Mouse (Mus musculus) forebrain, embryonic 12.5 days (tissue): ENCODE data around the gene H60c. TPM values are rescaled to one million over a fixed set of nuclear protein-coding genes. Genes with fewer than 3 reads are reported as not detected.
"Not testable (repeated sequence)": the region's sequence is repeated elsewhere in the genome, so short reads cannot be mapped to it uniquely, and the experiment has no call there.

Experiments used
- ATAC-seq: fragments of 200-750 bp; cut with Nextera tagmentation; 2 replicates; pipeline ENCODE4 v1.8.0; 2017; ENCODE audit warnings: moderate TSS enrichment; ENCODE audit not compliant: low FRiP score
- H3K27ac ChIP-seq: fragments of 300-500 bp; sonication (generic); 2 replicates; pipeline ENCODE4 v1.5.1; 2016; ENCODE audit warnings: mild to moderate bottlenecking
- H3K27me3 ChIP-seq: fragments of 300-500 bp; sonication (generic); 2 replicates; pipeline ENCODE4 v1.6.1; 2016; ENCODE audit warnings: mild to moderate bottlenecking
- H3K36me3 ChIP-seq: fragments of 300-500 bp; sonication (generic); replicated peaks from 2 replicates; pipeline ENCODE4 v1.6.1; 2016; ENCODE audit warnings: mild to moderate bottlenecking
- H3K4me1 ChIP-seq: fragments of 300-500 bp; sonication (generic); 2 replicates; pipeline ENCODE4 v1.6.1; 2016
- H3K4me2 ChIP-seq: fragments of 300-500 bp; sonication (generic); 2 replicates; pipeline ENCODE4 v1.6.1; 2016; ENCODE audit warnings: mild to moderate bottlenecking, moderate library complexity
- H3K4me3 ChIP-seq: fragments of 300-500 bp; sonication (generic); replicated peaks from 2 replicates; pipeline ENCODE4 v1.5.1; 2016; ENCODE audit warnings: mild to moderate bottlenecking
- H3K9ac ChIP-seq: fragments of 300-500 bp; sonication (generic); 2 replicates; pipeline ENCODE4 v1.6.1; 2016; ENCODE audit warnings: mild to moderate bottlenecking
- H3K9me3 ChIP-seq: fragments of 300-500 bp; sonication (generic); 2 replicates; pipeline ENCODE4 v1.6.1; 2016
- WGBS: fragments of 180-500 bp; shearing (Covaris S2); methylation state at CpG from one replicate; pipeline ENCODE4 v1.1.7; 2016; 5-methylcytosine and 5-hydroxymethylcytosine counted together
- polyA plus RNA-seq: library from polyadenylated mRNA; unstranded; fragments of >200 nt; fragmentation: Nextera tagmentation; extraction: Ambion mirVana; gene quantifications from 2 replicates; pipeline ENCODE4 v1.2.1, GENCODE M21; 2016

Gene H60c
- not detected in 2 replicates for polyA plus RNA-seq

- 82% methylated on average over 8 of the region's 8 CpGs for WGBS
- H3K27me3 ChIP-seq, result no peaks in the 10 kb centered on the region
- no peak within 1 kb of the TSS for H3K4me2 ChIP-seq
- no peak within 1 kb of the TSS for H3K9ac ChIP-seq
- H3K4me1 ChIP-seq, result no peaks in the 10 kb centered on the region
- no peak for ATAC-seq
- no peak within 1 kb of the TSS for H3K4me3 ChIP-seq
- no peaks in the 10 kb centered on the region for H3K36me3 ChIP-seq
- H3K27ac ChIP-seq, result no peak within 1 kb of the TSS
- peaks cover 11% of the 10 kb centered on the region; the same call in 1 of the 2 replicates for H3K9me3 ChIP-seq
Measured at GRCm38 (mm10) chr10:3267671-3268070, at the start of gene H60c. Gene H60c, minus strand, starts transcription at chr10:3267771.

GRCm38 (mm10) chr10:3308821-3309206 is 41.2 kb upstream of the H60c start:
- H3K4me2 ChIP-seq, result no peak overlapping the region
- H3K36me3 ChIP-seq, result no peaks in the 10 kb centered on the region
- H3K4me1 ChIP-seq, result no peaks in the 10 kb centered on the region
- 0 out of 2 replicates have a peak, but pooled peaks cover 3% of the 10 kb centered on the region for H3K9me3 ChIP-seq
- H3K27me3 ChIP-seq, result no peaks in the 10 kb centered on the region
- ATAC-seq, result no peak
- 83% methylated on average over 1 of the region's 1 CpGs for WGBS
- H3K4me3 ChIP-seq, result no peak overlapping the region
- H3K9ac ChIP-seq, result no peak overlapping the region
- no peak overlapping the region for H3K27ac ChIP-seq

- Histone ChIP-seq H3K9ac (no peak overlapping the region), H3K27me3 (no peaks in the 10 kb centered on the region), H3K9me3 (0 out of 2 replicates have a peak, but pooled peaks cover 3% of the 10 kb centered on the region), H3K4me2 (no peak overlapping the region), H3K4me1 (no peaks in the 10 kb centered on the region), H3K27ac (no peak overlapping the region), H3K4me3 (no peak overlapping the region), H3K36me3 (no peaks in the 10 kb centered on the region)
- WGBS, result 88% methylated on average over 4 of the region's 4 CpGs
- no peak for ATAC-seq
Measured at GRCm38 (mm10) chr10:3308180-3308820, 40.7 kb upstream of the H60c start.

- 0 out of 2 replicates have a peak, but pooled peaks cover 3% of the 10 kb centered on the region for H3K9me3 ChIP-seq
- H3K27ac ChIP-seq, result no peak overlapping the region
- WGBS, result 84% methylated on average over 2 of the region's 2 CpGs
- no peak overlapping the region for H3K9ac ChIP-seq
- no peak for ATAC-seq
- no peaks in the 10 kb centered on the region for H3K4me1 ChIP-seq
- no peaks in the 10 kb centered on the region for H3K36me3 ChIP-seq
- H3K27me3 ChIP-seq, result no peaks in the 10 kb centered on the region
- H3K4me2 ChIP-seq, result no peak overlapping the region
- H3K4me3 ChIP-seq, result no peak overlapping the region
Measured at GRCm38 (mm10) chr10:3307752-3308151, 40.2 kb upstream of the H60c start.

- no peaks in the 10 kb centered on the region for H3K4me1 ChIP-seq
- H3K27ac ChIP-seq, result no peak overlapping the region
- WGBS, result 41% methylated on average over 2 of the region's 2 CpGs
- H3K9me3 ChIP-seq, result no peaks in the 10 kb centered on the region
- H3K27me3 ChIP-seq, result no peaks in the 10 kb centered on the region
- H3K36me3 ChIP-seq, result no peaks in the 10 kb centered on the region
- ATAC-seq, result no peak
- H3K4me2 ChIP-seq, result no peak overlapping the region
- H3K9ac ChIP-seq, result no peak overlapping the region
- H3K4me3 ChIP-seq, result no peak overlapping the region
Measured at GRCm38 (mm10) chr10:3293969-3294368, 26.4 kb upstream of the H60c start.

- H3K9me3 ChIP-seq, result no peaks in the 10 kb centered on the region
- H3K4me2 ChIP-seq, result no peak overlapping the region
- no peak overlapping the region for H3K27ac ChIP-seq
- no peak for ATAC-seq
- H3K9ac ChIP-seq, result no peak overlapping the region
- no peak overlapping the region for H3K4me3 ChIP-seq
- WGBS, result 94% methylated on average over 2 of the region's 2 CpGs
- H3K27me3 ChIP-seq, result no peaks in the 10 kb centered on the region
- H3K36me3 ChIP-seq, result no peaks in the 10 kb centered on the region
- H3K4me1 ChIP-seq, result no peaks in the 10 kb centered on the region
Measured at GRCm38 (mm10) chr10:3281047-3281446, 13.5 kb upstream of the H60c start.

- H3K4me1 ChIP-seq, result no peaks in the 10 kb centered on the region
- no peaks in the 10 kb centered on the region for H3K27me3 ChIP-seq
- H3K36me3 ChIP-seq, result no peaks in the 10 kb centered on the region
- no peak overlapping the region for H3K9ac ChIP-seq
- no peak overlapping the region for H3K4me2 ChIP-seq
- H3K4me3 ChIP-seq, result no peak overlapping the region
- no peaks in the 10 kb centered on the region for H3K9me3 ChIP-seq
- WGBS, result 75% methylated on average over 3 of the region's 3 CpGs
- no peak for ATAC-seq
- H3K27ac ChIP-seq, result no peak overlapping the region
Measured at GRCm38 (mm10) chr10:3274065-3274464, 6.5 kb upstream of the H60c start.

GRCm38 (mm10) chr10:3271036-3271435 is 3.5 kb upstream of the H60c start:
- Histone ChIP-seq H3K9ac (no peak overlapping the region), H3K4me2 (no peak overlapping the region), H3K9me3 (peaks cover 7% of the 10 kb centered on the region; the same call in 1 of the 2 replicates), H3K4me3 (no peak overlapping the region), H3K4me1 (no peaks in the 10 kb centered on the region), H3K27me3 (no peaks in the 10 kb centered on the region), H3K36me3 (no peaks in the 10 kb centered on the region), H3K27ac (no peak overlapping the region)
- WGBS, result 79% methylated on average over 3 of the region's 4 CpGs
- ATAC-seq, result no peak

- Histone ChIP-seq H3K9ac (no peak overlapping the region), H3K36me3 (no peaks in the 10 kb centered on the region)
- 77% methylated on average over 2 of the region's 2 CpGs for WGBS
Measured at GRCm38 (mm10) chr10:3266729-3267128, 842 bp downstream of the H60c start.

GRCm38 (mm10) chr10:3262784-3263183 is 4.8 kb downstream of the H60c start:
- H3K9me3 ChIP-seq, result peaks cover 8% of the 10 kb centered on the region; the same call in 1 of the 2 replicates
- 79% methylated on average over 2 of the region's 2 CpGs for WGBS
- no peak overlapping the region for H3K9ac ChIP-seq
- no peak overlapping the region for H3K4me2 ChIP-seq
- no peaks in the 10 kb centered on the region for H3K27me3 ChIP-seq
- no peak overlapping the region for H3K27ac ChIP-seq
- ATAC-seq, result no peak
- no peaks in the 10 kb centered on the region for H3K4me1 ChIP-seq
- H3K36me3 ChIP-seq, result no peaks in the 10 kb centered on the region
- H3K4me3 ChIP-seq, result no peak overlapping the region

More at GRCm38 (mm10) chr10:3266729-3267128, 842 bp downstream of the H60c start:
- H3K27ac ChIP-seq, result no peak overlapping the region
- H3K27me3 ChIP-seq, result no peaks in the 10 kb centered on the region
- ATAC-seq, result no peak
- H3K4me3 ChIP-seq, result no peak overlapping the region
- no peak overlapping the region for H3K4me2 ChIP-seq
- H3K9me3 ChIP-seq, result peaks cover 11% of the 10 kb centered on the region; the same call in 1 of the 2 replicates
- no peaks in the 10 kb centered on the region for H3K4me1 ChIP-seq

GRCm38 (mm10) chr10:3257391-3257790 is 10.2 kb downstream of the H60c start:
- Histone ChIP-seq H3K9me3 (no peaks in the 10 kb centered on the region), H3K27me3 (no peaks in the 10 kb centered on the region), H3K4me2 (no peak overlapping the region), H3K4me3 (no peak overlapping the region), H3K36me3 (no peaks in the 10 kb centered on the region), H3K9ac (no peak overlapping the region), H3K27ac (no peak overlapping the region), H3K4me1 (no peaks in the 10 kb centered on the region)
- no peak for ATAC-seq
- 91% methylated on average over 3 of the region's 3 CpGs for WGBS

- H3K27me3 ChIP-seq, H3K9me3 ChIP-seq, H3K27ac ChIP-seq, H3K4me2 ChIP-seq, H3K36me3 ChIP-seq, H3K4me1 ChIP-seq, H3K4me3 ChIP-seq, ATAC-seq, H3K9ac ChIP-seq: not testable (repeated sequence)
- 88% methylated on average over 5 of the region's 5 CpGs for WGBS
Measured at GRCm38 (mm10) chr10:3238436-3238835, 29.1 kb downstream of the H60c start.

GRCm38 (mm10) chr10:3236638-3237270 is 30.8 kb downstream of the H60c start:
- no peak overlapping the region for H3K9ac ChIP-seq
- H3K4me3 ChIP-seq, result no peak overlapping the region
- ATAC-seq, result no peak
- H3K9me3 ChIP-seq, result 0 out of 2 replicates have a peak, but pooled peaks cover 3% of the 10 kb centered on the region
- H3K4me1 ChIP-seq, result no peaks in the 10 kb centered on the region
- no peak overlapping the region for H3K27ac ChIP-seq
- WGBS, result 65% methylated on average over 5 of the region's 5 CpGs
- no peak overlapping the region for H3K4me2 ChIP-seq
- no peaks in the 10 kb centered on the region for H3K27me3 ChIP-seq
- no peaks in the 10 kb centered on the region for H3K36me3 ChIP-seq
